Mouse (Mus musculus): ENCODE measurements around the gene Tspan9.

DNA sequence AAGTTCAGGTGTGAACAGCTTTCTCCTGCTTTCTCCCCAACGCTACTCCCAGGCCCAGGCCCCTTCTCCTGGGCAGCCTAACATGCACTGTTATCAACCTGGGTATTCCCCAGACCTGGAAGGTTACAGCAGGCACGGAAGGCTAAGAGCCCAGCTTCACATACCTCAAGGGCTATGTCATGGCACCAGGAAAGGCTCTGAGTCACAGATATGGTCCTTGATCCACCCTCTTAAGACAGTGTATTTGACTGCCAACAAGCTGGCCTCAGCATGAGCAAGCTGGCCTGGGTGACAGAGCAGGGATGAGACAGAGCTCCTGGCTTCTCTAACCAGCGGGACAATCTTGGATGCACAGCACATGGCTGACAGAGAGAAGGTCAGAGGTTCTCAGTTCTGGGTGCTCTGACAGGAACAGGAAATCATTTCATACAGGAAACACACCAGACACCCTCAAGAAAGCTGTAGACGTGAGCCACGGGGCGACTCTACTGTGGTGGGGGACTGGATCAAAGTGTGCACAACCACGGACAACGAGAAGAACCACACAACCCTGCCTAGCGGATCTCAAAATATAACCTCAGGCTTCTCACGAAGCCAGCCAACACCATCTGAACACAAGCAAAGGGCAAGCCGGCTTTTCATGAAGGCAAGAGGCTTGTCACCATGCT lies 151.8 kb downstream of the Tspan9 start:
- TF ChIP-seq FLI1 (IDR thresholded peaks at IDR 0.05; ENCODE audit: low read length): no peak
- no peak for TF ChIP-seq GATA1 (IDR thresholded peaks at IDR 0.05; ENCODE audit: borderline replicate concordance, low read length)
